Mouse (Mus musculus): ENCODE measurements around the gene Hectd1.

DNA sequence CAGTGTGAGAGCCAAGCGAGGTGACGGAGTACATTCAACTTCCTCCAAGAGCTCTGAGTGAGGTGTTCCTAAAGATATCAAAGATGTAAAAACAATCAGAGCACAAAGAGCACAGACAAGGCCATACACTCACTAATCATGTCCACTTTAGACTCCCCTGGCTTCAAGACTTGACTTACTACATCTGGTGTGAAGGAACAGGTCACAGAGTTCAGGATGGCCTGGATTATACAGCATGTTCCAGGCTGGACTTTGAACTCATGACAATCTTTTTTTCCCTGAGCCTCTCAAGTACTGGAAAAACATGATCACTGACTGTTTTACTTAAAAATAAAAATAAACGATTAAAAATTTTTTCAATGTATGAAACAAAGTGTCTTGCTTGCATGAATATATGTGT is 70.0 kb downstream of the Hectd1 start:
- TF ChIP-seq POLR2A (IDR thresholded peaks at IDR 0.05; ENCODE audit: borderline replicate concordance, low read depth, low read length): no peak
- no peak for TF ChIP-seq CTCF (IDR thresholded peaks at IDR 0.05; ENCODE audit: low read depth, low read length)
